Mouse (Mus musculus) CH12.LX (cell line): ENCODE measurements around the gene Trim66. TPM values are rescaled to one million over a fixed set of nuclear protein-coding genes. Genes with fewer than 3 reads are reported as not detected.

Experiments used
- DNase-seq: peaks from one replicate; pipeline ENCODE4 v3.0.0-alpha.2; 2013; ENCODE audit errors: extremely low read depth
- H3K27ac ChIP-seq: 2 replicates; pipeline ENCODE4 v1.5.1; 2012; ENCODE audit warnings: low read depth, mild to moderate bottlenecking, control low read depth, moderate library complexity; ENCODE audit not compliant: insufficient read depth
- H3K27me3 ChIP-seq: replicated peaks from 2 replicates; pipeline ENCODE3; 2012; ENCODE audit warnings: inconsistent platforms
- H3K36me3 ChIP-seq, 2 experiments: replicated peaks in 1 of 2; 2 replicates each; pipeline versions ENCODE3 to v1.6.1; 2012; ENCODE audit warnings: inconsistent platforms in 1 of 2, low read length in 1 of 2, mild to moderate bottlenecking in 1 of 2, mixed read lengths in 1 of 2, moderate library complexity in 1 of 2; ENCODE audit not compliant: control insufficient read depth in 1 of 2, insufficient read depth in 1 of 2
- H3K4me1 ChIP-seq, 2 experiments: 2 replicates each; pipeline ENCODE4 v1.6.1; 2012; ENCODE audit warnings: inconsistent platforms in 1 of 2, moderate library complexity in 1 of 2; ENCODE audit not compliant: insufficient read depth in 2 of 2, control insufficient read depth in 1 of 2
- H3K4me2 ChIP-seq: 2 replicates; pipeline ENCODE4 v1.6.1; 2012; ENCODE audit warnings: low read depth, mild to moderate bottlenecking, control low read depth; ENCODE audit not compliant: poor library complexity, insufficient read depth, severe bottlenecking
- H3K4me3 ChIP-seq, 3 experiments: fragments of 150-350 bp in 1 of 3; sonication (generic) in 1 of 3; replicated peaks in 1 of 3; 2 replicates each; pipeline versions ENCODE3 to v1.5.1; 2011 to 2012; ENCODE audit warnings: low read depth in 2 of 3, low read length in 2 of 3, mild to moderate bottlenecking in 2 of 3, moderate library complexity in 2 of 3, control low read depth in 1 of 3, improper control_type of control experiment in 1 of 3, inconsistent platforms in 1 of 3, mixed read lengths in 1 of 3; ENCODE audit not compliant: poor library complexity in 1 of 3
- H3K79me2 ChIP-seq: replicated peaks from 2 replicates; pipeline ENCODE4 v1.6.1; 2012; ENCODE audit warnings: mild to moderate bottlenecking, moderate library complexity; ENCODE audit not compliant: control insufficient read depth, poor library complexity, insufficient read depth, severe bottlenecking; ENCODE audit errors: extremely low read depth
- H3K9ac ChIP-seq: 2 replicates; pipeline ENCODE4 v1.6.1; 2012; ENCODE audit warnings: low read depth, mild to moderate bottlenecking, control low read depth, moderate library complexity; ENCODE audit not compliant: insufficient read depth
- H3K9me3 ChIP-seq: replicated peaks from 2 replicates; pipeline ENCODE3; 2012; ENCODE audit warnings: low read length, inconsistent platforms, mixed read lengths
- BHLHE40 ChIP-seq: IDR thresholded peaks from 2 replicates; pipeline ENCODE4 v1.6.1; 2011; ENCODE audit warnings: mild to moderate bottlenecking, low read depth, low read length, improper control_type of control experiment
- CHD1 ChIP-seq: IDR thresholded peaks from 2 replicates; pipeline ENCODE4 v1.6.1; 2012; ENCODE audit warnings: low read depth, low read length, improper control_type of control experiment, inconsistent platforms
- E2F4 ChIP-seq: IDR thresholded peaks from 2 replicates; pipeline ENCODE4 v1.6.1; 2011; ENCODE audit warnings: low read depth, low read length, improper control_type of control experiment; ENCODE audit not compliant: insufficient replicate concordance
- ELF1 ChIP-seq: IDR thresholded peaks from 2 replicates; pipeline ENCODE4 v1.6.1; 2014; ENCODE audit warnings: low read depth, mild to moderate bottlenecking, inconsistent platforms, low read length, improper control_type of control experiment
- EP300 ChIP-seq: IDR thresholded peaks from 2 replicates; pipeline ENCODE4 v1.6.1; 2011; ENCODE audit warnings: low read length, improper control_type of control experiment
- ETS1 ChIP-seq: conservative IDR thresholded peaks from 2 replicates; pipeline ENCODE4 v1.6.1; 2012; ENCODE audit warnings: low read depth, mild to moderate bottlenecking, inconsistent platforms, low read length, improper control_type of control experiment, moderate library complexity
- HCFC1 ChIP-seq: IDR thresholded peaks from 2 replicates; pipeline ENCODE4 v1.6.1; 2012; ENCODE audit warnings: low read depth, mild to moderate bottlenecking, inconsistent platforms, low read length, improper control_type of control experiment
- KAT2A ChIP-seq: IDR thresholded peaks from 2 replicates; pipeline ENCODE4 v1.6.1; 2012; ENCODE audit warnings: low read length, improper control_type of control experiment, inconsistent platforms; ENCODE audit not compliant: insufficient replicate concordance
- MAFK ChIP-seq: IDR thresholded peaks from 2 replicates; pipeline ENCODE4 v1.6.1; 2011; ENCODE audit warnings: low read length, improper control_type of control experiment; ENCODE audit not compliant: insufficient replicate concordance
- MAX ChIP-seq: IDR thresholded peaks from 2 replicates; pipeline ENCODE4 v1.6.1; 2011; ENCODE audit warnings: low read length, improper control_type of control experiment
- MAZ ChIP-seq: IDR thresholded peaks from 2 replicates; pipeline ENCODE4 v1.6.1; 2012; ENCODE audit warnings: low read depth, mild to moderate bottlenecking, inconsistent platforms, low read length, improper control_type of control experiment, moderate library complexity
- MXI1 ChIP-seq: IDR thresholded peaks from 2 replicates; pipeline ENCODE4 v1.6.1; 2011; ENCODE audit warnings: mild to moderate bottlenecking, low read depth, low read length, improper control_type of control experiment
- MYC ChIP-seq: IDR thresholded peaks from 2 replicates; pipeline ENCODE4 v1.6.1; 2011; ENCODE audit warnings: low read depth, mild to moderate bottlenecking, improper control_type of control experiment, low read length
- NELFE ChIP-seq: IDR thresholded peaks from 2 replicates; pipeline ENCODE4 v1.6.1; 2011; ENCODE audit warnings: low read depth, low read length, improper control_type of control experiment
- PAX5 ChIP-seq: IDR thresholded peaks from 2 replicates; pipeline ENCODE4 v1.6.1; 2012; ENCODE audit warnings: low read length, inconsistent platforms, mixed read lengths
- POLR2A ChIP-seq: IDR thresholded peaks from 2 replicates; pipeline ENCODE4 v1.6.1; 2011; ENCODE audit warnings: low read depth, mild to moderate bottlenecking, improper control_type of control experiment, low read length
- RAD21 ChIP-seq: IDR thresholded peaks from 2 replicates; pipeline ENCODE4 v1.6.1; 2011; ENCODE audit warnings: low read depth, mild to moderate bottlenecking, low read length, improper control_type of control experiment, moderate library complexity
- RCOR1 ChIP-seq: conservative IDR thresholded peaks from 2 replicates; pipeline ENCODE4 v1.6.1; 2012; ENCODE audit warnings: low read depth, mild to moderate bottlenecking, inconsistent platforms, low read length, improper control_type of control experiment
- SMC3 ChIP-seq: IDR thresholded peaks from 2 replicates; pipeline ENCODE4 v1.6.1; 2011; ENCODE audit warnings: low read depth, low read length, improper control_type of control experiment
- TCF12 ChIP-seq: IDR thresholded peaks from 2 replicates; pipeline ENCODE4 v1.6.1; 2014; ENCODE audit warnings: low read depth, mild to moderate bottlenecking, inconsistent platforms, low read length, improper control_type of control experiment
- UBTF ChIP-seq: IDR thresholded peaks from 2 replicates; pipeline ENCODE4 v1.6.1; 2012; ENCODE audit warnings: low read depth, mild to moderate bottlenecking, inconsistent platforms, low read length, improper control_type of control experiment, moderate library complexity
- ZC3H11A ChIP-seq: IDR thresholded peaks from 2 replicates; pipeline ENCODE4 v1.6.1; 2012; ENCODE audit warnings: low read depth, mild to moderate bottlenecking, inconsistent platforms, low read length, improper control_type of control experiment
- ZKSCAN1 ChIP-seq: IDR thresholded peaks from 2 replicates; pipeline ENCODE4 v1.6.1; 2012; ENCODE audit warnings: low read depth, inconsistent platforms, low read length, improper control_type of control experiment, borderline replicate concordance
- ZMIZ1 ChIP-seq: IDR thresholded peaks from 2 replicates; pipeline ENCODE4 v1.6.1; 2012; ENCODE audit warnings: low read depth, mild to moderate bottlenecking, inconsistent platforms, low read length, improper control_type of control experiment
- dilution Hi-C: fragments of 300-500 bp; cut with MboI; formaldehyde crosslinking; loops from 2 replicates; pipeline ENCODE4 v1.14.3; 2020; ENCODE audit warnings: low sequenced_read_pairs; ENCODE audit not compliant: extremely low pct_unique_long_range_greater_than_20kb, extremely low pct_ligation_motif_present
- in situ Hi-C: fragments of 300-500 bp; cut with MboI; formaldehyde crosslinking; loops from 3 replicates; pipeline ENCODE4 v1.14.3; 2019; ENCODE audit warnings: low sequenced_read_pairs, low pct_ligation_motif_present, low pct_unique_long_range_greater_than_20kb, mixed read lengths
- polyA plus RNA-seq: library from polyadenylated mRNA; unstranded; fragments of >175 nt; gene quantifications from 2 replicates; pipeline ENCODE4 v1.2.1, GENCODE M21; 2012; ENCODE audit warnings: low read depth; ENCODE audit not compliant: insufficient read length
- total RNA-seq, 2 experiments: library from RNA; depleted of rRNA; stranded (reverse); fragments of 300-350 nt in 1 of 2; fragments of >200 nt in 1 of 2; gene quantifications; 2 replicates each; pipeline ENCODE4 v1.2.3; 2012 to 2014

Gene Trim66
- total and polyA plus RNA-seq, 3 experiments: 0.08 to 0.67 (median 0.12) TPM

- no peak overlapping the region for H3K4me3 ChIP-seq
- H3K4me2 ChIP-seq: no peak overlapping the region
- in situ Hi-C loops: no loop called here
- H3K79me2 ChIP-seq: no peaks in the 10 kb centered on the region
- H3K4me1 ChIP-seq: peaks cover 2 to 22% of the 10 kb centered on the region in 2 experiments; a peak in 2 of 4 replicates
- H3K36me3 ChIP-seq: no peaks in the 10 kb centered on the region
- TF ChIP-seq ZC3H11A (no peak), HCFC1 (no peak), ETS1 (no peak), ZMIZ1 (no peak), MAX (no peak), EP300 (no peak), KAT2A (no peak), E2F4 (no peak), NELFE (no peak), TCF12 (no peak), UBTF (no peak), ELF1 (no peak), PAX5 (no peak), BHLHE40 (no peak), RCOR1 (no peak), MXI1 (no peak), POLR2A (no peak), ZKSCAN1 (no peak), MAFK (no peak), CHD1 (no peak)
- H3K27me3 ChIP-seq: no peaks in the 10 kb centered on the region
- dilution Hi-C loops: no loop called here
- no peaks in the 10 kb centered on the region for H3K9me3 ChIP-seq
- DNase-seq: no peak
- H3K9ac ChIP-seq: no peak overlapping the region
- H3K27ac ChIP-seq: no peak overlapping the region
These were observed 37.2 kb downstream of the Trim66 start for GRCm38 (mm10) chr7:109470700-109471099.

GRCm38 (mm10) chr7:109468262-109468701, 39.7 kb downstream of the Trim66 start:
- dilution Hi-C loops: no loop called here
- DNase-seq: peak; percentile 3
- no peaks in the 10 kb centered on the region for H3K27me3 ChIP-seq
- TF ChIP-seq MYC: no peak
- no peak for TF ChIP-seq RAD21
- 0 out of 2 replicates have a peak, but pooled peaks have one; percentile 21 for TF ChIP-seq BHLHE40
- no peak for TF ChIP-seq UBTF
- no peak for TF ChIP-seq EP300
- TF ChIP-seq MAZ: no peak
- TF ChIP-seq SMC3: no peak
- TF ChIP-seq ETS1: peak; percentile 19; the same call in 1 of the 2 replicates
- no peak overlapping the region for H3K4me3 ChIP-seq
- no peaks in the 10 kb centered on the region for H3K9me3 ChIP-seq
- H3K9ac ChIP-seq: no peak overlapping the region
- peaks cover 2 to 14% of the 10 kb centered on the region in 2 experiments; a peak in 2 of 4 replicates for H3K4me1 ChIP-seq
- H3K4me2 ChIP-seq: peak overlapping the region; percentile 69; the same call in 1 of the 2 replicates
- H3K79me2 ChIP-seq: no peaks in the 10 kb centered on the region
- H3K27ac ChIP-seq: no peak overlapping the region
- in situ Hi-C loops: no loop called here
- H3K36me3 ChIP-seq: no peaks in the 10 kb centered on the region
